Mouse (Mus musculus): Measurements from ENCODE around the gene Klhl9. TPM values are rescaled to one million over a fixed set of nuclear protein-coding genes. Genes with fewer than 3 reads are reported as not detected.
A peak's percentile ranks its signal among the peaks of the same experiment; 100 is the strongest.

Klhl9 gene
- polyA plus RNA-seq, 1 experiment from 2014 or later = 20.1 TPM

- no peak within 1 kb of the TSS for H3K9ac ChIP-seq (replicated peaks)
- no peak for ATAC-seq
- H3K9me3 ChIP-seq (ENCODE audit: low read length) = no peaks in the 10 kb centered on the region
- no peaks in the 10 kb centered on the region for H3K27me3 ChIP-seq (ENCODE audit: insufficient read depth, low read length)
- H3K4me3 ChIP-seq (ENCODE audit: low read depth, low read length) = no peak within 1 kb of the TSS
- no peak within 1 kb of the TSS for H3K4me2 ChIP-seq (ENCODE audit: low read depth, low read length)
- H3K27ac ChIP-seq (ENCODE audit: low read depth) = no peak within 1 kb of the TSS
- no peaks in the 10 kb centered on the region for H3K4me1 ChIP-seq (ENCODE audit: insufficient read depth)
- no peaks in the 10 kb centered on the region for H3K36me3 ChIP-seq (replicated peaks; ENCODE audit: insufficient read depth, low read length)
- 52% methylated on average over 2 of the region's 2 CpGs for WGBS (ENCODE audit: insufficient replicate concordance)
- no peak for DNase-seq
- TF ChIP-seq CTCF (IDR thresholded peaks at IDR 0.05; ENCODE audit: low read depth) (no peak), EP300 (IDR thresholded peaks at IDR 0.05; ENCODE audit: low read depth) (no peak)
Measured at GRCm38 (mm10) chr4:88691259-88691658, 31.0 kb downstream of the Klhl9 start, which contains the start of gene Ifnab. Gene Ifnab (minus strand): TSS chr4:88691359.

DNA sequence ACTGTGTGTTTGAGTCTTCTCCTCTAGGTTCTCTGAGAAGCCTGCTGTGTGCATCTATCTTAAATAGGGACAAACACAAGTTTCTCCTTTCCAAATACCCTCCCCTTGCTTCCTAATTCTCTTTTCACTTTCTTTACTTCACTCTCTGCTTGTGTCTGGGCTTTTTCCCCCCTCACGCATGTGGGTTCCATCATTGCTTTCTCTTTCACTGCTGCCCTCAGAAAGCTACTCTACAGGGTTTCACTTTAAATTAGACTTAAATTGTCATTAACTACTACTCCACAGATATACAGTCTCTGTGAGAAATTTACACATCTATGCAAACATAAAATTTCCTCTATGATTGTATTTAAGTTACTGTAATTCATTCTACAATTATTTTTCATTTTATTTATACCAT is 38.5 kb downstream of the Klhl9 start, which contains the start of gene Ifna2:
Gene Ifna2, minus strand, starts transcription at position 101 of the 400 bp plus-strand sequence.
- WGBS (ENCODE audit: insufficient replicate concordance) = 59% methylated on average over 1 of the region's 1 CpGs
- no peak for ATAC-seq
- DNase-seq = no peak

GRCm38 (mm10) chr4:88681353-88681752 is 40.9 kb downstream of the Klhl9 start:
- Histone ChIP-seq H3K4me2 (ENCODE audit: low read depth, low read length) (no peak overlapping the region), H3K27me3 (ENCODE audit: insufficient read depth, low read length) (no peaks in the 10 kb centered on the region), H3K4me1 (ENCODE audit: insufficient read depth) (no peaks in the 10 kb centered on the region), H3K4me3 (ENCODE audit: low read depth, low read length) (no peak overlapping the region), H3K27ac (ENCODE audit: low read depth) (no peak overlapping the region), H3K9me3 (ENCODE audit: low read length) (no peaks in the 10 kb centered on the region), H3K9ac (replicated peaks) (no peak overlapping the region), H3K36me3 (replicated peaks; ENCODE audit: insufficient read depth, low read length) (no peaks in the 10 kb centered on the region)
- 35% methylated on average over 3 of the region's 3 CpGs for WGBS (ENCODE audit: insufficient replicate concordance)
- ATAC-seq = no peak
- DNase-seq = no peak
- TF ChIP-seq EP300 (IDR thresholded peaks at IDR 0.05; ENCODE audit: low read depth) (no peak), CTCF (IDR thresholded peaks at IDR 0.05; ENCODE audit: low read depth) (no peak)

More for the DNA sequence above, 38.5 kb downstream of the Klhl9 start, which contains the start of gene Ifna2:
- H3K4me1 ChIP-seq (ENCODE audit: insufficient read depth) = no peaks in the 10 kb centered on the region
- no peaks in the 10 kb centered on the region for H3K27me3 ChIP-seq (ENCODE audit: insufficient read depth, low read length)
- H3K9ac ChIP-seq (replicated peaks) = no peak within 1 kb of the TSS
- H3K36me3 ChIP-seq (replicated peaks; ENCODE audit: insufficient read depth, low read length) = no peaks in the 10 kb centered on the region
- no peak within 1 kb of the TSS for H3K4me3 ChIP-seq (ENCODE audit: low read depth, low read length)
- no peak within 1 kb of the TSS for H3K4me2 ChIP-seq (ENCODE audit: low read depth, low read length)
- TF ChIP-seq CTCF (IDR thresholded peaks at IDR 0.05; ENCODE audit: low read depth) = no peak
- TF ChIP-seq EP300 (IDR thresholded peaks at IDR 0.05; ENCODE audit: low read depth) = no peak
- H3K27ac ChIP-seq (ENCODE audit: low read depth) = no peak within 1 kb of the TSS
- no peaks in the 10 kb centered on the region for H3K9me3 ChIP-seq (ENCODE audit: low read length)

DNA sequence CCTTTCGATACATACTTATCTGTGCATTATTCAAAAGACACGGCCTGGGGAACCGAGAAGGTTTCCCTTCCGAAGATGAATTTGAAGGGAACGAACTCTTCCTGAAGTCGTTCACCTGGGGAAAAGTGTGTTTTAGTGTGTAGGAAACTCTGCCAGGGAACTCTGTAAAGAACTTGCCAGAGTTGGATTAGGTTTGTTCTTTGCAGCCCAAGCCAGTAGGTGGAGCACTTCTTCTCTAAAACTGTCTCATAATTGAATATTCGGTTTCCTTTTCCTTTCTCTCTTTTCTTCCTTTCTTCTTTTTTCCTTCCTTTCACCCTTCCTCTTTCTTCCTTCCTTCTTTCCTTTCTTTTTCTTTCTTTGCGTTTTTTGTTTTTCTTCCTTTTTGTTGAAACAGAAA is 41.9 kb downstream of the Klhl9 start:
- Histone ChIP-seq H3K9ac (replicated peaks) (no peak overlapping the region), H3K4me2 (ENCODE audit: low read depth, low read length) (no peak overlapping the region), H3K9me3 (ENCODE audit: low read length) (no peaks in the 10 kb centered on the region), H3K4me3 (ENCODE audit: low read depth, low read length) (no peak overlapping the region), H3K4me1 (ENCODE audit: insufficient read depth) (no peaks in the 10 kb centered on the region), H3K36me3 (replicated peaks; ENCODE audit: insufficient read depth, low read length) (no peaks in the 10 kb centered on the region), H3K27me3 (ENCODE audit: insufficient read depth, low read length) (no peaks in the 10 kb centered on the region), H3K27ac (ENCODE audit: low read depth) (no peak overlapping the region)
- 37% methylated on average over 8 of the region's 8 CpGs for WGBS (ENCODE audit: insufficient replicate concordance)
- DNase-seq (no peak), ATAC-seq (no peak)
- TF ChIP-seq CTCF (IDR thresholded peaks at IDR 0.05; ENCODE audit: low read depth) = peak; percentile 58
- TF ChIP-seq EP300 (IDR thresholded peaks at IDR 0.05; ENCODE audit: low read depth) = no peak

GRCm38 (mm10) chr4:88676824-88677223 is 45.4 kb downstream of the Klhl9 start, which contains the start of gene Ifna16:
Gene Ifna16 (minus strand): TSS chr4:88676924.
- WGBS (ENCODE audit: insufficient replicate concordance) = 65% methylated on average over 1 of the region's 1 CpGs
- TF ChIP-seq EP300 (IDR thresholded peaks at IDR 0.05; ENCODE audit: low read depth) = no peak
- no peak for TF ChIP-seq CTCF (IDR thresholded peaks at IDR 0.05; ENCODE audit: low read depth)
- no peak for ATAC-seq

More at GRCm38 (mm10) chr4:88676824-88677223, 45.4 kb downstream of the Klhl9 start, which contains the start of gene Ifna16:
- Histone ChIP-seq H3K4me3 (ENCODE audit: low read depth, low read length) (no peak within 1 kb of the TSS), H3K4me2 (ENCODE audit: low read depth, low read length) (no peak within 1 kb of the TSS), H3K9ac (replicated peaks) (no peak within 1 kb of the TSS), H3K4me1 (ENCODE audit: insufficient read depth) (no peaks in the 10 kb centered on the region), H3K27me3 (ENCODE audit: insufficient read depth, low read length) (no peaks in the 10 kb centered on the region), H3K9me3 (ENCODE audit: low read length) (no peaks in the 10 kb centered on the region), H3K27ac (ENCODE audit: low read depth) (no peak within 1 kb of the TSS), H3K36me3 (replicated peaks; ENCODE audit: insufficient read depth, low read length) (no peaks in the 10 kb centered on the region)
- no peak for DNase-seq

Other genes with a start within 250 kb of the Klhl9 start
- not detected in 2 replicates for gene Ifnb1, start 199.7 kb downstream of the Klhl9 start, polyA plus RNA-seq (2015; fragmentation: Nextera tagmentation; extraction: Ambion mirVana)
- not detected in 2 replicates for gene Ifna15, start 164.2 kb downstream of the Klhl9 start, polyA plus RNA-seq (2015; fragmentation: Nextera tagmentation; extraction: Ambion mirVana)
- gene Ifna14, start 150.7 kb downstream of the Klhl9 start, polyA plus RNA-seq (2015; fragmentation: Nextera tagmentation; extraction: Ambion mirVana) = not detected in 2 replicates
- gene Ifna9, start 130.1 kb downstream of the Klhl9 start, polyA plus RNA-seq (2015; fragmentation: Nextera tagmentation; extraction: Ambion mirVana) = not detected in 2 replicates
- not detected in 2 replicates for gene Ifna12, start 119.1 kb downstream of the Klhl9 start, polyA plus RNA-seq (2015; fragmentation: Nextera tagmentation; extraction: Ambion mirVana)
- not detected in 2 replicates for gene C87499, start 88.1 kb downstream of the Klhl9 start, polyA plus RNA-seq (2015; fragmentation: Nextera tagmentation; extraction: Ambion mirVana)
- not detected in 2 replicates for gene Ifna13, start 78.0 kb downstream of the Klhl9 start, polyA plus RNA-seq (2015; fragmentation: Nextera tagmentation; extraction: Ambion mirVana)
- gene Ifna16, start 45.5 kb downstream of the Klhl9 start, polyA plus RNA-seq (2015; fragmentation: Nextera tagmentation; extraction: Ambion mirVana) = not detected in 2 replicates
- not detected in 2 replicates for gene Ifna2, start 38.6 kb downstream of the Klhl9 start, polyA plus RNA-seq (2015; fragmentation: Nextera tagmentation; extraction: Ambion mirVana)
- not detected in 2 replicates for gene Ifnab, start 31.1 kb downstream of the Klhl9 start, polyA plus RNA-seq (2015; fragmentation: Nextera tagmentation; extraction: Ambion mirVana)
- 0.15 and 0.22 TPM in 2 replicates for gene Gm26566, start 660 bp downstream of the Klhl9 start, polyA plus RNA-seq (2015; fragmentation: Nextera tagmentation; extraction: Ambion mirVana)
- not detected in 2 replicates for gene Gm13271, start 32.4 kb upstream of the Klhl9 start, polyA plus RNA-seq (2015; fragmentation: Nextera tagmentation; extraction: Ambion mirVana)
- gene Gm13283, start 37.7 kb upstream of the Klhl9 start, polyA plus RNA-seq (2015; fragmentation: Nextera tagmentation; extraction: Ambion mirVana) = 0.13 TPM in 1 of 2 replicates, not detected in the other
- gene Gm13290, start 51.4 kb upstream of the Klhl9 start, polyA plus RNA-seq (2015; fragmentation: Nextera tagmentation; extraction: Ambion mirVana) = not detected in 2 replicates
- gene Gm13289, start 54.5 kb upstream of the Klhl9 start, polyA plus RNA-seq (2015; fragmentation: Nextera tagmentation; extraction: Ambion mirVana) = not detected in 2 replicates
- not detected in 2 replicates for gene Gm13272, start 57.4 kb upstream of the Klhl9 start, polyA plus RNA-seq (2015; fragmentation: Nextera tagmentation; extraction: Ambion mirVana)
- not detected in 2 replicates for gene Ifnz, start 59.7 kb upstream of the Klhl9 start, polyA plus RNA-seq (2015; fragmentation: Nextera tagmentation; extraction: Ambion mirVana)
- gene Gm13276, start 63.2 kb upstream of the Klhl9 start, polyA plus RNA-seq (2015; fragmentation: Nextera tagmentation; extraction: Ambion mirVana) = not detected in 2 replicates
- not detected in 2 replicates for gene Gm13277, start 66.2 kb upstream of the Klhl9 start, polyA plus RNA-seq (2015; fragmentation: Nextera tagmentation; extraction: Ambion mirVana)
- not detected in 2 replicates for gene Gm13278, start 69.1 kb upstream of the Klhl9 start, polyA plus RNA-seq (2015; fragmentation: Nextera tagmentation; extraction: Ambion mirVana)
- not detected in 2 replicates for gene Gm13275, start 72.0 kb upstream of the Klhl9 start, polyA plus RNA-seq (2015; fragmentation: Nextera tagmentation; extraction: Ambion mirVana)
- not detected in 2 replicates for gene Gm13279, start 74.9 kb upstream of the Klhl9 start, polyA plus RNA-seq (2015; fragmentation: Nextera tagmentation; extraction: Ambion mirVana)
- 0.17 and 0.25 TPM in 2 replicates for gene Gm13285, start 77.2 kb upstream of the Klhl9 start, polyA plus RNA-seq (2015; fragmentation: Nextera tagmentation; extraction: Ambion mirVana)
- not detected in 2 replicates for gene Gm13287, start 80.8 kb upstream of the Klhl9 start, polyA plus RNA-seq (2015; fragmentation: Nextera tagmentation; extraction: Ambion mirVana)
- not detected in 2 replicates for gene Gm13288, start 83.1 kb upstream of the Klhl9 start, polyA plus RNA-seq (2015; fragmentation: Nextera tagmentation; extraction: Ambion mirVana)
- not detected in 2 replicates for gene Ifna7, start 93.8 kb upstream of the Klhl9 start, polyA plus RNA-seq (2015; fragmentation: Nextera tagmentation; extraction: Ambion mirVana)
- gene Ifna11, start 97.5 kb upstream of the Klhl9 start, polyA plus RNA-seq (2015; fragmentation: Nextera tagmentation; extraction: Ambion mirVana) = not detected in 2 replicates
- gene Ifna6, start 105.0 kb upstream of the Klhl9 start, polyA plus RNA-seq (2015; fragmentation: Nextera tagmentation; extraction: Ambion mirVana) = not detected in 2 replicates
- not detected in 2 replicates for gene Ifna5, start 113.1 kb upstream of the Klhl9 start, polyA plus RNA-seq (2015; fragmentation: Nextera tagmentation; extraction: Ambion mirVana)
- gene Ifna4, start 119.4 kb upstream of the Klhl9 start, polyA plus RNA-seq (2015; fragmentation: Nextera tagmentation; extraction: Ambion mirVana) = not detected in 2 replicates
- gene Ifna1, start 127.6 kb upstream of the Klhl9 start, polyA plus RNA-seq (2015; fragmentation: Nextera tagmentation; extraction: Ambion mirVana) = not detected in 2 replicates
- gene Ifne, start 157.7 kb upstream of the Klhl9 start, polyA plus RNA-seq (2015; fragmentation: Nextera tagmentation; extraction: Ambion mirVana) = not detected in 2 replicates

All from liver, postnatal 0 days (tissue).